Mouse (Mus musculus): ENCODE results near the gene Brf1.

Gene Brf1

GRCm38 (mm10) chr12:113018763-113019162 is 18.3 kb upstream of the Brf1 start:
- peak; percentile 52 for DNase-seq (ENCODE audit: extremely low read depth, insufficient read length, low spot score)

GRCm38 (mm10) chr12:113017429-113017984 is 17.0 kb upstream of the Brf1 start:
- DNase-seq (ENCODE audit: extremely low read depth, insufficient read length, low spot score), result no peak

GRCm38 (mm10) chr12:113016976-113017375 is 16.5 kb upstream of the Brf1 start:
- no peak for DNase-seq (ENCODE audit: extremely low read depth, insufficient read length, low spot score)

GRCm38 (mm10) chr12:113015956-113016355 is 15.5 kb upstream of the Brf1 start:
- no peak for DNase-seq (ENCODE audit: extremely low read depth, insufficient read length, low spot score)

- peak; percentile 67 for DNase-seq (ENCODE audit: extremely low read depth, insufficient read length, low spot score)
Measured at GRCm38 (mm10) chr12:113014561-113015556, 14.4 kb upstream of the Brf1 start.

GRCm38 (mm10) chr12:113013604-113014558 is 13.4 kb upstream of the Brf1 start, which contains the start of gene Pacs2:
Gene Pacs2 (plus strand): TSS chr12:113014508.
- peak; percentile 91 for DNase-seq (ENCODE audit: extremely low read depth, insufficient read length, low spot score)

GRCm38 (mm10) chr12:113013021-113013491 is 12.6 kb upstream of the Brf1 start:
- peak; percentile 61 for DNase-seq (ENCODE audit: extremely low read depth, insufficient read length, low spot score)

GRCm38 (mm10) chr12:113012443-113012842 is 11.9 kb upstream of the Brf1 start:
- DNase-seq (ENCODE audit: extremely low read depth, insufficient read length, low spot score), result no peak

- peak; percentile 77 for DNase-seq (ENCODE audit: extremely low read depth, insufficient read length, low spot score)
Measured at GRCm38 (mm10) chr12:113011702-113012360, 11.3 kb upstream of the Brf1 start.

GRCm38 (mm10) chr12:113004993-113005392 is 4.5 kb upstream of the Brf1 start:
- peak; percentile 44 for DNase-seq (ENCODE audit: extremely low read depth, insufficient read length, low spot score)

- no peak for DNase-seq (ENCODE audit: extremely low read depth, insufficient read length, low spot score)
Measured at GRCm38 (mm10) chr12:113004011-113004410, 3.5 kb upstream of the Brf1 start.

- no peak for DNase-seq (ENCODE audit: extremely low read depth, insufficient read length, low spot score)
Measured at GRCm38 (mm10) chr12:113002667-113003066, 2.2 kb upstream of the Brf1 start.

GRCm38 (mm10) chr12:113001133-113001474 is 600 bp upstream of the Brf1 start:
- no peak for DNase-seq (ENCODE audit: extremely low read depth, insufficient read length, low spot score)

- no peak for DNase-seq (ENCODE audit: extremely low read depth, insufficient read length, low spot score)
Measured at GRCm38 (mm10) chr12:112999569-113000293, 773 bp downstream of the Brf1 start.

GRCm38 (mm10) chr12:112994153-112994552 is 6.4 kb downstream of the Brf1 start:
- DNase-seq (ENCODE audit: extremely low read depth, insufficient read length, low spot score), result no peak

GRCm38 (mm10) chr12:112991444-112991843 is 9.1 kb downstream of the Brf1 start:
- DNase-seq (ENCODE audit: extremely low read depth, insufficient read length, low spot score), result no peak

GRCm38 (mm10) chr12:112990706-112991405 is 9.6 kb downstream of the Brf1 start:
- no peak for DNase-seq (ENCODE audit: extremely low read depth, insufficient read length, low spot score)

- no peak for DNase-seq (ENCODE audit: extremely low read depth, insufficient read length, low spot score)
Measured at GRCm38 (mm10) chr12:112987877-112988276, 12.6 kb downstream of the Brf1 start.

- no peak for DNase-seq (ENCODE audit: extremely low read depth, insufficient read length, low spot score)
Measured at GRCm38 (mm10) chr12:112985346-112985745, 15.2 kb downstream of the Brf1 start.
